Comparison of ENCODE assay signal across 16 mouse cellular contexts in the genomic region with DNA sequence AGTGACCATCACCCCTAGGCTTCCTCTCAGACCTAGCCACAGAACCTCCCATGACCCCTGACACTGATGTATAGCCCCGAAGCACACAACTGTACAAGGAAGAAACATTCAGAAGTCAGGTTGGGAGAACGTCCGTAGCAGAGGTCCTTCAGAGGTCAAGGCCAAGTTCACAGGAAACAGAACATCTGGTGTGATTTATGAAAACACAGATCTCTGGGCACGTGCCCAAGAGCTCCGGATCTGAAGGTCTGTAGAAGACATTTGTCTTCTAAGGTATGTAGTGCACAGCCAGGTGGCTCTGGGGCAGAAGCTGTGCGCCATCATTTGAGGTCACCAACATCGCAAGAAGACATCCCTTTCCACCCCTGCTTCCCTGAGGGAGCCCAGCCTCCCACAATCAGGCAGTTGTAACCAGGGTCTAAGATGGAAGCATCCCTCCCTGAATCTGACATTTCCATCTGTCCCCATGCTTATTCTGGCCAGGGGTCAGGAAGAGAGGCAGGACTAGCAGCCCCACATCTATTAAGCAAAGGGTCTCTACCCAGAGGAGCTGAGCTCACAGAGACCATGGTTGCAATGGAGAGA.
DNase-seq lines count a peak whose midpoint lies in the region; ATAC-seq lines count a peak whose summit lies in the region.
"Had no signal": no experiment of that assay in that cellular context is flagged by ENCODE, and none has a peak within 500 bp of the region (broad histone marks: within the 10 kb centered on the region; RNA-seq: fewer than 3 reads in every experiment).

No protein-coding gene starts in this region.

- H3K27ac ChIP-seq in kidney, embryonic 16.5 days (ENCODE audit: low read length), result no peak overlapping the region
- H3K27ac ChIP-seq: embryonic facial prominence, embryonic 12.5 days; hindbrain, embryonic 13.5 days; macrophage; midbrain, embryonic 10.5 days; neural tube, embryonic 15.5 days had no signal

- H3K27me3 ChIP-seq in kidney, embryonic 16.5 days (ENCODE audit: insufficient read depth, low read length), result peaks cover 3% of the 10 kb centered on the region; the same call in 1 of the 2 replicates

- no peaks in the 10 kb centered on the region for H3K4me1 ChIP-seq in kidney, embryonic 16.5 days (ENCODE audit: insufficient read depth, low read length)

- H3K9ac ChIP-seq in kidney, embryonic 16.5 days (replicated peaks; ENCODE audit: low read length), result no peak overlapping the region
- H3K9ac ChIP-seq: embryonic facial prominence, embryonic 12.5 days; hindbrain, embryonic 13.5 days; neural tube, embryonic 15.5 days had no signal

- whole genome bisulfite sequencing in kidney, embryonic 16.5 days, result 32% methylated on average over 7 of the region's 7 CpGs

- H3K9me3 ChIP-seq in kidney, embryonic 16.5 days (ENCODE audit: low read length), result no peaks in the 10 kb centered on the region
- H3K9me3 ChIP-seq: embryonic facial prominence, embryonic 12.5 days; hindbrain, embryonic 13.5 days; midbrain, embryonic 10.5 days; neural tube, embryonic 15.5 days had no signal

- no peak overlapping the region for H3K4me3 ChIP-seq in kidney, embryonic 16.5 days (ENCODE audit: low read length)
- H3K4me3 ChIP-seq: embryonic facial prominence, embryonic 12.5 days; hindbrain, embryonic 13.5 days; midbrain, embryonic 10.5 days; neural tube, embryonic 15.5 days had no signal

- ATAC-seq in kidney, embryonic 16.5 days (ENCODE audit: low FRiP score, low TSS enrichment), result no peak
- no peak for ATAC-seq in inflammation-experienced regulatory T-cells, adult 6 months
- ATAC-seq: activated CD4-positive, CD25-positive, alpha-beta regulatory T cell, adult 4 months had no signal

- DNase-seq in kidney, adult 18-20 months, result peak; percentile 25
- DNase-seq in adrenal gland, postnatal 14 days, result peak; percentile 65
- DNase-seq in kidney, adult 9 months, result peak; percentile 52
- DNase-seq in mesoderm, embryonic 11.5 days (ENCODE audit: low read depth, low spot score), result peak; percentile 16
- DNase-seq in layer of hippocampus, adult 8-10 months (ENCODE audit: low spot score in 2 of 2), result no peak
- DNase-seq: cerebellum, adult 9-10 months; gastrocnemius, postnatal 36 days; thymus, adult 2 months had no signal

- no peak overlapping the region for H3K4me2 ChIP-seq in kidney, embryonic 16.5 days (replicated peaks; ENCODE audit: low read depth, low read length)
- H3K4me2 ChIP-seq: embryonic facial prominence, embryonic 12.5 days; hindbrain, embryonic 13.5 days; neural tube, embryonic 15.5 days had no signal

- no peaks in the 10 kb centered on the region for H3K36me3 ChIP-seq in kidney, embryonic 16.5 days (ENCODE audit: insufficient read depth, low read length)
- H3K36me3 ChIP-seq: embryonic facial prominence, embryonic 12.5 days; hindbrain, embryonic 13.5 days; midbrain, embryonic 10.5 days; neural tube, embryonic 15.5 days had no signal

Comparison
In these comparisons a context has a peak if more than half of its experiments do, and no peak if none do; other contexts are left out.
1. DNase-seq: peak in kidney, adult 18-20 months (single experiment), adrenal gland, postnatal 14 days (single experiment), kidney, adult 9 months (single experiment) and mesoderm, embryonic 11.5 days (single experiment); none in layer of hippocampus, adult 8-10 months (0 of 2).